Mouse (Mus musculus): ENCODE data around the gene Cnga3. TPM values are rescaled to one million over a fixed set of nuclear protein-coding genes. Genes with fewer than 3 reads are reported as not detected.

Gene Cnga3
- polyA plus RNA-seq, 1 experiment from 2014 or later, result 0.08 TPM

GRCm38 (mm10) chr1:37309939-37310515, 95.8 kb downstream of the Cnga3 start:
- WGBS, result 96% methylated on average over 4 of the region's 4 CpGs
- ATAC-seq, result no peak
- no peak overlapping the region for H3K9ac ChIP-seq
- no peaks in the 10 kb centered on the region for H3K27me3 ChIP-seq (replicated peaks)
- no peak overlapping the region for H3K4me3 ChIP-seq (replicated peaks)
- no peaks in the 10 kb centered on the region for H3K9me3 ChIP-seq
- no peak overlapping the region for H3K27ac ChIP-seq
- 0 out of 2 replicates have a peak, but pooled peaks cover 3% of the 10 kb centered on the region for H3K4me1 ChIP-seq (replicated peaks)
- H3K36me3 ChIP-seq, result no peaks in the 10 kb centered on the region
- H3K4me2 ChIP-seq (replicated peaks), result no peak overlapping the region

Other genes starting within 250 kb of the Cnga3 start
- 1.7 and 1.9 TPM in 2 replicates for gene Vwa3b, start 187.8 kb upstream of the Cnga3 start, polyA plus RNA-seq (2015; fragmentation: Nextera tagmentation; extraction: Ambion mirVana)
- 12.8 and 13.3 TPM in 2 replicates for gene Inpp4a, start 85.4 kb downstream of the Cnga3 start, polyA plus RNA-seq (2015; fragmentation: Nextera tagmentation; extraction: Ambion mirVana)
- gene Coa5, start 215.7 kb downstream of the Cnga3 start, polyA plus RNA-seq (2015; fragmentation: Nextera tagmentation; extraction: Ambion mirVana), result 54.5 and 56.8 TPM in 2 replicates
- 129 and 134 TPM in 2 replicates for gene Unc50, start 215.7 kb downstream of the Cnga3 start, polyA plus RNA-seq (2015; fragmentation: Nextera tagmentation; extraction: Ambion mirVana)